Mouse (Mus musculus): Measurements from ENCODE around the gene Usp50.

The Usp50 gene

DNA sequence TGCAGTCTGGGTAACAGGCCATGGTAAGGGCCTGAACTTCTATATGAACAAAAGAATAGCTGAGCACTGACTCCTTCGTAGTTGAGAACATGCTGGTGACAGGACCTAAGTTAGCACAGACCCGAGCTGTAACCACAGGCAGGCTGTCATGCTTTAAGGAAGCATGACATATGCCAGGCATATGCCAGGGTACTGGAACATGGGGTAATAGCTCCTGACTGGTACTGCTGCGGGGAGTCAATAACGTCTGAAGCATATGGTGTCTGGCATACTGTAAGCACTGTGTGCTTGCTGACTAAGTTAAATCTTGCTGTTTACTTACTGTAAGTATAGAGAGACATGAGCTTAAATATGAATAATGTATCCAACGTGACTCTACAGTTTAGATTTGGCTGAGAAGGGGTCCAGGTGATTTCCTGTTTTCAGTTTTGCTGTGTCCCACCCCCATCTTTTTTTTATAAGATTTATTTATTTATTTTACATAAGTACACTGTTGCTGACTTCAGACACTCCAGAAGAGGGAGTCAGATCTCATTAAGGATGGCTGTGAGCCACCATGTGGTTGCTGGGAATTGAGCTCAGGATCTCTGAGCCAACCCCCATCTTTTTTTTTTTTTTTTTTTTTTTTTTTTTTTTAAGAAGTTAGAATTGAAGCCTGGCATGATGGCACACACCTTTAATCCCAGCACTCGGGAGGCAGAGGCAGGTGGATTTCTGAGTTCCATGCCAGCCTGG is 47.8 kb downstream of the Usp50 start:
- no peak for DNase-seq

DNA sequence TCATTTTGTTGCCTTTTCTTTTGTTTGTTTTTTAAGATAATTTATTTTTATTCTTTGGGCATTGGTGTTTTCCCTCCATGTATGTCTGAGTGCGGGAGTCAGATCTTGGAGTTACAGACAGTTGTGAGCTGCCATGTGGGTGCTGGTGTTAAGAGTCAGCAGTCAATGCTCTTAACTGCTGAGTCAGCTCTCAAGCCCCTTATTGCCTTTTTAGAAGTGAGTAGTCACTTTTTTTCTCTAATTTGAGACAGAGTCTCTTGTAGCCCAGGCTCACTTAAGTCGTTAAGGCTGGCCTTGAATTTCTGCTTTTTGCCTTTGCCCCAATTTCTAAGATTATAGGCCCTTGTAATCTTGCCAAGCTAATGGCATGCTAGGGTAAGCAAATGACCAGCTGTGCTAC is 52.8 kb downstream of the Usp50 start:
- DNase-seq = no peak

DNA sequence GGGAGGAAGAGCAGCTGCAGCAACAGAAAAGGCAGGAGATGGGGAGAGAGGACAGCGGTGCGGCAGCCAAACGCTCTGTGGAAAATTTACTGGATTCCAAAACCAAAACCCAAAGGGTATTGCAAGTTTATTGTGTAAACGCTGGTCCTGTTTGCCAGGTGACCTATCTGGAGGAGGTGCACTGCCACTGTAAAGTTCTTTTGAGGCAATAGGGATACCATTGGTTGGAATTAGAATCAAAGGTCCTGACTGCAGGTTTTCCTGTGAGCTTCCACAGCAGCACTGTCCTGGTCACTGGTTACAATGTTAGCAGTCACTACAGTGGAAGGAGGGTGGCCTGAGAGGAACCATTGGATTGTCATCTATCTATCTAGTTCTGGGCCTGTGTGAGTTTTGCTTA is 54.1 kb downstream of the Usp50 start:
- DNase-seq = no peak

- no peak for DNase-seq
These were observed 70.3 kb downstream of the Usp50 start for GRCm38 (mm10) chr2:126712950-126713349.

DNA sequence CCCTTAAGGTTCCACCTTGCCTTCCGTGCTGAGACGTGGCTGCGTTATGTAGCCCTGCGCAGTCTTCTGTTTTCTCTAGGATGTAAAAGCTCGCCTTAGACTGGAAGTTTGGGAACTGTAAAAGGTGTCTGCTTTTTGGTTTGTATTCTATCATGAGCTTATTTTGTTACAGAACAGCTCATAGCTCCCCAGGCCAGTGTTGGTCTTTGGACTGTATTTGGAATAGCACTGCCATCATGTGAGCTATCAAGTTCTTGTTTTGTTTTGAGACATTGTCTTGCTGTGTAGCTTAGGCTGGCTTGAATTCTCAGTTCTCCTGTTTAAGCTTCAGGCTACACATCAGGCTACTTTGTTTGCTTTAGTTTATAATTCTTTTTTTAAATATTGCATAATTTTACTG is 70.7 kb downstream of the Usp50 start:
- no peak for DNase-seq

GRCm38 (mm10) chr2:126708361-126708760 is 74.9 kb downstream of the Usp50 start:
- DNase-seq = no peak

- DNase-seq = no peak
These were observed 75.9 kb downstream of the Usp50 start for GRCm38 (mm10) chr2:126707438-126707779.

DNA sequence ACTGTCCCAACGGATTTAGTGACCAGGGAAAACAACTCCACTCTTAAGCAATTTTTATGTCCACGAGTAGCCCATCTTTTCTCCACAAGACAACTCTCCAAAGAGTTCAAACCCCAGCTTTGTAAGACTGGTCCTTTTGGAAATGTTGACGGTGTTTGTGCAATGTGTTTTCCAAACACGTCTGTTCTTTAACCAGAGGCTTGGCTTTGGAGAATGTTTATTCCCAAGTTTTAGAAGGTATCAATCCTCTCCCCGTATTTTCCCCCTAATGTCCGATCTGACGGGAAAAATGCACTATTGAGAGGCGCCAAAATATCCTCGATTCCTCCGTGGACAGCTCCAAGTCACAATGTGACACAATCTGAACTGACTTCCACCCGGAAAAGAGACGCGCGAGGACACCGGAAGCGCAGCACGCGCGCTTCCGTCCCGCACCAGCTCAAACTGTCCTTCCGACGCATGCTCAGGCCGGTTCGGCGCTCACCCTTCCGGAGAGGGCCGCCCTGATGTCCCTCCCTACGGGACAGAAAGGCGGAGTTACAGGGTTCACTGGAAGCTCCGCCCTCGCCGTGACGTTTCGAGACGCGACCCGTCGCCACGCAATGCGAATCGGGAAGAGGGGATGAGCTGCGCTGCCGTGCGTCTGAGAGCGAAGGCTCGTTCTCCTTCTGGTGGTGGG is 76.4 kb downstream of the Usp50 start, which contains the start of gene Usp8:
Gene Usp8 (plus strand): TSS at position 570 of the 679 bp plus-strand sequence.
- DNase-seq = peak; percentile 99

- DNase-seq = no peak
These were observed 88.0 kb downstream of the Usp50 start for GRCm38 (mm10) chr2:126695285-126695684.

- no peak for DNase-seq
These were observed 92.0 kb downstream of the Usp50 start for GRCm38 (mm10) chr2:126691290-126691689.

- no peak for DNase-seq
These were observed 100.3 kb downstream of the Usp50 start for GRCm38 (mm10) chr2:126682937-126683336.

GRCm38 (mm10) chr2:126682333-126682732 is 100.9 kb downstream of the Usp50 start:
- DNase-seq = no peak

- no peak for DNase-seq
These were observed 105.9 kb downstream of the Usp50 start for GRCm38 (mm10) chr2:126677366-126677765.

GRCm38 (mm10) chr2:126676122-126676515 is 107.2 kb downstream of the Usp50 start, which contains the start of gene Gabpb1:
Gene Gabpb1 (minus strand): TSS chr2:126676337.
- DNase-seq = peak; percentile 39

DNA sequence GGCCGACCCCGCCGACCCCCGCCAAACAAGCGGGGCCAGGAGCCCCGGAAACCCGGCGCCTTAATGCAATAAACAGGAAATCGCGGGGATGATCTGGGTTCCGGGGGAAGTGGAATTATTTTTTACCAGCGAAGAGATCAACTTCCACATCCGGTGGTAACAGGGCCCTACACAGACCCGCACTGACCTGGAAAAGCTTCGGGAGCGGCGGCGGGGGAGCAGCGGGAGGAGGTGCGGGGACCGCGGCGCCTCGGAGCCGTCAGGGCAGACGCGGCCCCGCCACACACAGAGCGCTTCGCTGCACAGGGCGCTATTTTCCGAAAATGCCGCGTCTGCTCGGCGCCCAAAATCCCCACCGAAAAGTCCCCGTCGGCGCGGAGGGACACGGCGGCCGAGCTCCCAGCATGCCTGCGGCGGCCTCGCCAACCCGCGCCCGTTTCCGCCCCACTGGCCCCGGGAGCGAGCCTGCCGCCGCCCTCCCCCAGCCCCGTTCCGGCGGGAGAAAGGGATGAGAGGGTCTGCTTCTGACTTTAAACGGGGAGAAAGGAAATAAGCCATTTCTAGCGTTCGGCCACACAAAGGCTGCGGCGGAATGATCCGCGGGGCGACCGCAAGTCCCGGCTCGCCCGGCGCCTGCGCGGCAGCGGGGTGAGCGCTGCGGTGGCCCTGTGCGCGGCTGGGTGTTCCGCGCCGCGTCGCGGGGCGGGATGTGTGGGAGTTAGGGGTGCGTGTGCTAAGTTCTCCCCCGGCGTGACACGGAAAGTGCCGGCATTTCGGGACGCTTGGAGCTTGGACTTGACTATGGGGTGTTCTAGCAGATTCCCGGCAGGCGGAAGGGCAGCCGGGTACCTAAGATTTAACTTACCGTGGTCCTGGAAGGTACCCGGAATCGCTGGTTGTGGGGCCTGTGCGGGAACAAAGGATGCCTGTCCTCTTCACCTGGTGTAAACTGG is 107.8 kb downstream of the Usp50 start:
- DNase-seq = peak; percentile 96

GRCm38 (mm10) chr2:126674441-126675168 is 108.7 kb downstream of the Usp50 start:
- peak; percentile 70 for DNase-seq

- DNase-seq = no peak
These were observed 109.7 kb downstream of the Usp50 start for GRCm38 (mm10) chr2:126673317-126674242.

- DNase-seq = no peak
These were observed 114.5 kb downstream of the Usp50 start for GRCm38 (mm10) chr2:126668621-126669252.

- no peak for DNase-seq
These were observed 117.3 kb downstream of the Usp50 start for GRCm38 (mm10) chr2:126665984-126666383.

DNA sequence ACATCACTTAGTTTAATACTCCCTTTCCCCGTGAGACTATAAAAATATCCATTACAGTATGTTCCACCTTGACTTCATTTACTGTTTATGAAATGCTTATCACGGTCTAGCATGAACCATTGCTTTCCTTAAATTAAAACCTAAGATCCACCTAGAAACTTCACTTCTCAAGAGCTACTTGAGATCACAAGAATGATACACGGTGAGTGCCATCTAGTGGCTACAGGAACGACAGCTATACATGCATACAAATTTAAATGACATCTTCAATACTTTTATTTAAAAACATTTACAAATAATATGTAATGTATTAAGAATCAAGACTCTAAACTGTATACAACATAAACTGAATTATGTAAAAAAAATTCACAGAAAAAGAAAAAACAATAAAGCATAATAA is 119.8 kb downstream of the Usp50 start:
- DNase-seq = peak; percentile 58

All from embryo, embryonic 11 days (tissue).